Mouse (Mus musculus) myocyte (in vitro differentiated cells): Measurements from ENCODE around the gene Cabs1.

ENCODE experiments used
- CEBPB ChIP-seq: IDR thresholded peaks from 2 replicates; pipeline ENCODE4 v1.6.1; 2011; ENCODE audit warnings: mild to moderate bottlenecking, moderate library complexity; ENCODE audit not compliant: poor library complexity, insufficient read depth, severe bottlenecking
- E2F4 ChIP-seq: IDR thresholded peaks from one replicate; pipeline ENCODE4 v1.6.1; 2011; ENCODE audit warnings: mild to moderate bottlenecking, control low read depth, moderate library complexity; ENCODE audit not compliant: insufficient read depth
- MAX ChIP-seq: IDR thresholded peaks from one replicate; pipeline ENCODE4 v1.6.1; 2011; ENCODE audit warnings: low read depth, mild to moderate bottlenecking, control low read depth
- MYOG ChIP-seq, 3 experiments: IDR thresholded peaks; one replicate each; pipeline ENCODE4 v1.6.1; 2011; ENCODE audit warnings: control low read depth in 2 of 3, low read depth in 2 of 3, mild to moderate bottlenecking in 2 of 3; ENCODE audit not compliant: insufficient read length in 2 of 3, control insufficient read depth in 1 of 3, insufficient read depth in 1 of 3
- POLR2A ChIP-seq: IDR thresholded peaks from one replicate; pipeline ENCODE4 v1.6.1; 2011; ENCODE audit warnings: low read depth, mild to moderate bottlenecking, control low read depth, moderate library complexity; ENCODE audit not compliant: insufficient read length
- POLR2AphosphoS2 ChIP-seq: IDR thresholded peaks from one replicate; pipeline ENCODE4 v1.6.1; 2011; ENCODE audit warnings: low read depth, control low read depth; ENCODE audit not compliant: insufficient read length
- REST ChIP-seq: IDR thresholded peaks from one replicate; pipeline ENCODE4 v1.6.1; 2011; ENCODE audit warnings: mild to moderate bottlenecking, control low read depth, moderate library complexity; ENCODE audit not compliant: insufficient read depth, insufficient read length
- SRF ChIP-seq: IDR thresholded peaks from one replicate; pipeline ENCODE4 v1.6.1; 2011; ENCODE audit warnings: low read depth; ENCODE audit not compliant: control insufficient read depth, insufficient read length
- TCF12 ChIP-seq: IDR thresholded peaks from one replicate; pipeline ENCODE4 v1.6.1; 2011; ENCODE audit warnings: mild to moderate bottlenecking, control low read depth; ENCODE audit not compliant: poor library complexity, insufficient read depth, severe bottlenecking
- TCF3 ChIP-seq: IDR thresholded peaks from one replicate; pipeline ENCODE4 v1.6.1; 2011; ENCODE audit warnings: low read depth, control low read depth; ENCODE audit not compliant: insufficient read length
- USF1 ChIP-seq: IDR thresholded peaks from one replicate; pipeline ENCODE4 v1.6.1; 2011; ENCODE audit warnings: low read depth, mild to moderate bottlenecking, control low read depth, moderate library complexity

DNA sequence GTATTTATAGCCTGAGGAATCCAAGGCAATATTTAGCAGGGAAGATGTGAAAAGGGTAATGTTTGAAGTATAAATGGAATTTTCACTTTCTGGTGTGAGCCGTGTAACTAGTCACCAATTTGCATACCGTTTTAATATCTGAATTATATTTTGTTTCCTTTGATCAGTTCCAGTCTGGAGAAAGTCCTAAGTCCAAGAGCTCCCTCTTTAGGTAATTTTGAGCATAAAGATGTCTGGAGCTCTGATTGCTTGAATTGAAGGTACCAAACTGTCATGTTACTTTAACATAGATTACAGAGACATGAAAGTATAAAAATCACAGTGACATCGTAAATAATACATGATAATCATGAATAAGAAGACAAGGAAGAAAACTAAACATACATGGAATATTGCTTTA is 38.5 kb upstream of the Cabs1 start:
- TF ChIP-seq TCF12 = no peak
- no peak for TF ChIP-seq MYOG (IDR thresholded peaks at IDR 0.05; ENCODE audit: control insufficient read depth in 1 of 3, insufficient read depth in 1 of 3, insufficient read length in 2 of 3, low read depth in 2 of 3)
- TF ChIP-seq MAX = no peak
- TF ChIP-seq POLR2A = no peak
- no peak for TF ChIP-seq POLR2AphosphoS2
- no peak for TF ChIP-seq E2F4
- TF ChIP-seq CEBPB = no peak
- no peak for TF ChIP-seq SRF
- TF ChIP-seq TCF3 = no peak
- no peak for TF ChIP-seq REST
- TF ChIP-seq USF1 = no peak
